Mouse (Mus musculus) olfactory bulb, adult 2 months (tissue): Measurements from ENCODE around the gene Pitpnb. TPM values are rescaled to one million over a fixed set of nuclear protein-coding genes. Genes with fewer than 3 reads are reported as not detected.

ENCODE experiments used
- H3K27ac ChIP-seq: fragments of 200-500 bp; 2 replicates; pipeline ENCODE4 v1.5.1; 2012; ENCODE audit warnings: low read depth, low read length; ENCODE audit not compliant: insufficient read depth
- H3K4me1 ChIP-seq: fragments of 200-500 bp; 2 replicates; pipeline ENCODE4 v1.6.1; 2012; ENCODE audit warnings: low read length; ENCODE audit not compliant: control insufficient read depth, insufficient read depth
- H3K4me3 ChIP-seq: fragments of 200-500 bp; 2 replicates; pipeline ENCODE4 v1.5.1; 2012; ENCODE audit warnings: mild to moderate bottlenecking, low read depth, low read length, moderate library complexity; ENCODE audit not compliant: insufficient read depth
- CTCF ChIP-seq: fragments of 200-500 bp; IDR thresholded peaks from 2 replicates; pipeline ENCODE4 v1.5.1; 2012; ENCODE audit warnings: low read depth, mild to moderate bottlenecking, low read length, moderate library complexity; ENCODE audit not compliant: insufficient read depth
- POLR2A ChIP-seq: fragments of 200-500 bp; IDR thresholded peaks from 2 replicates; pipeline ENCODE4 v1.6.1; 2012; ENCODE audit warnings: mild to moderate bottlenecking, low read depth, low read length, moderate library complexity; ENCODE audit not compliant: insufficient read depth
- WGBS: fragments of 180-500 bp; shearing (Covaris S2); methylation state at CpG from one replicate; pipeline ENCODE4 v1.1.7; 2018; 5-methylcytosine and 5-hydroxymethylcytosine counted together
- polyA plus RNA-seq: library from polyadenylated mRNA; stranded (reverse); fragments of >200 nt; gene quantifications from 2 replicates; pipeline ENCODE4 v1.2.4, GENCODE M21; 2012; ENCODE audit warnings: low replicate concordance; ENCODE audit not compliant: missing spikeins, insufficient read depth, insufficient read length

Pitpnb gene
- polyA plus RNA-seq, 1 experiment: not detected

DNA sequence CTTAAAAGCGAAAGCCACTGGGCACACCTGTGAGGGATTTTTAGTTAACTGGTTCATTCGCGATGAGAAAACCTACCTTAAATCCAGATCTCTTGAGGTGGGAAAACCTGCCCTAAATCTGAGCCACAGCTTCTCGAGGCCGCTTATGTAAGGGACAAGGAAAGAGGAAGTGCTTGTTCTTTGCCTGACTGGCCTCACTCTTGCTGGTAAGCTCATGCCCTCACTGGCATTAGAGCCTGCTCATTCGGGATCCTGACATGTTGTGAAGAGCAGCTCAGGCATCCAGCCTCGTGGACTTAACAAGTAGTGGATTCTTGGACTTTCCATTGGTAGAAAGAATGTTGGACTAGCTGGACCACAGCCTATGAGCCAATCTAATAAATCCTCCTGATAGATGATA, 28.8 kb upstream of the Pitpnb start:
- no peak overlapping the region for H3K4me3 ChIP-seq
- TF ChIP-seq POLR2A (no peak), CTCF (no peak)
- no peak overlapping the region for H3K27ac ChIP-seq
- 80% methylated on average over 7 of the region's 7 CpGs for WGBS
- no peaks in the 10 kb centered on the region for H3K4me1 ChIP-seq

- 94% methylated on average over 3 of the region's 3 CpGs for WGBS
- no peak overlapping the region for H3K27ac ChIP-seq
- H3K4me3 ChIP-seq: no peak overlapping the region
- no peaks in the 10 kb centered on the region for H3K4me1 ChIP-seq
- TF ChIP-seq CTCF: no peak
- no peak for TF ChIP-seq POLR2A
Measured at GRCm38 (mm10) chr5:111304730-111305129, 25.8 kb upstream of the Pitpnb start.

- TF ChIP-seq CTCF (no peak), POLR2A (no peak)
- Histone ChIP-seq H3K4me3 (no peak overlapping the region), H3K4me1 (no peaks in the 10 kb centered on the region), H3K27ac (no peak overlapping the region)
- 84% methylated on average over 6 of the region's 6 CpGs for WGBS
Measured at GRCm38 (mm10) chr5:111310185-111310584, 20.4 kb upstream of the Pitpnb start.

- Histone ChIP-seq H3K4me3 (no peak overlapping the region), H3K27ac (no peak overlapping the region)
Measured at GRCm38 (mm10) chr5:111313833-111314232, 16.7 kb upstream of the Pitpnb start.

DNA sequence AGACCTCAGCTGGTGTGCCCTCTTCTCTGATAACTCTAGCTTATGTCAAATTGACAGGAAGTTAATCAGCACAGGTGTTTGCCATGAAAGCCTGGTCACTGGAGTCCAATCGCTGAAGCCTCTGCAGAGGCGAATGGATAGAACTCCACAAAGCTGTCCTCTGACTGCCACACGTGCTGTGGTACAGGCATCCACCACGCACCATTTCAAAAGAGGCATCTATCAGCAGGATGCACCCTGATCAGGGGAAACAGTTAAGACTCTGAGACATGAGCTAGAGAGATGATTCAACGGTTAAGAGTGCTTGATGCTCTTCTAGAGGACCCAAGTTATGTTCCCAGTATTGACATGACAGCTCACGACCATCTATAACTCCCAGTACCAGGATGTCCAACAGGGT, 15.5 kb upstream of the Pitpnb start:
- Histone ChIP-seq H3K27ac (no peak overlapping the region), H3K4me1 (no peaks in the 10 kb centered on the region), H3K4me3 (no peak overlapping the region)
- WGBS: 96% methylated on average over 6 of the region's 6 CpGs
- no peak for TF ChIP-seq POLR2A
- no peak for TF ChIP-seq CTCF

More at GRCm38 (mm10) chr5:111313833-111314232, 16.7 kb upstream of the Pitpnb start:
- H3K4me1 ChIP-seq: no peaks in the 10 kb centered on the region
- no peak for TF ChIP-seq CTCF
- no peak for TF ChIP-seq POLR2A
- 88% methylated on average over 9 of the region's 9 CpGs for WGBS

DNA sequence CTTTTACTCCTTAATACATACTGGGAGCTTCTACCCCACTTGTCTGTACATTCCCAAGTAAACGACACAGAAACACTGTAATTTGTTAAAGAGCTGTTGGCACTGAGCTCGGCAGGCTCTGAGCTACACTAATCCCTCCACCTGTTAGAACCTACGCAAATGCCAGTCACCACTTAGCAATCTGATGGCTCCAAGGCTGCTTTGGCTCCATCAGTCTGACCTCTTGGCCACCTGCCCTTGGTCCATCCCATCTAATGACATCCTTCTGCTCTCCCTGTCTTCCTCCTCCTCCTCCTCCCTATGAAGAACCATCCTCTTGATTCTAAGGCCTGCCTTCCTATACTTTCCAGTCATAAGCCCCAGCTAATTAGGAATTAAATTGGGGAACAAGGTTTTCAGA, 13.0 kb upstream of the Pitpnb start:
- no peak for TF ChIP-seq CTCF
- no peak for TF ChIP-seq POLR2A
- no peak overlapping the region for H3K4me3 ChIP-seq
- no peaks in the 10 kb centered on the region for H3K4me1 ChIP-seq
- WGBS: 48% methylated on average over 3 of the region's 3 CpGs
- H3K27ac ChIP-seq: no peak overlapping the region

- Histone ChIP-seq H3K4me1 (no peaks in the 10 kb centered on the region), H3K27ac (no peak overlapping the region), H3K4me3 (no peak overlapping the region)
- WGBS: 47% methylated on average over 1 of the region's 1 CpGs
- no peak for TF ChIP-seq POLR2A
- TF ChIP-seq CTCF: no peak
Measured at GRCm38 (mm10) chr5:111318946-111319345, 11.6 kb upstream of the Pitpnb start.

- no peak for TF ChIP-seq POLR2A
- no peak for TF ChIP-seq CTCF
- WGBS: 23% methylated on average over 1 of the region's 1 CpGs
- Histone ChIP-seq H3K27ac (no peak overlapping the region), H3K4me1 (no peaks in the 10 kb centered on the region), H3K4me3 (no peak overlapping the region)
Measured at GRCm38 (mm10) chr5:111325813-111326212, 4.8 kb upstream of the Pitpnb start.

DNA sequence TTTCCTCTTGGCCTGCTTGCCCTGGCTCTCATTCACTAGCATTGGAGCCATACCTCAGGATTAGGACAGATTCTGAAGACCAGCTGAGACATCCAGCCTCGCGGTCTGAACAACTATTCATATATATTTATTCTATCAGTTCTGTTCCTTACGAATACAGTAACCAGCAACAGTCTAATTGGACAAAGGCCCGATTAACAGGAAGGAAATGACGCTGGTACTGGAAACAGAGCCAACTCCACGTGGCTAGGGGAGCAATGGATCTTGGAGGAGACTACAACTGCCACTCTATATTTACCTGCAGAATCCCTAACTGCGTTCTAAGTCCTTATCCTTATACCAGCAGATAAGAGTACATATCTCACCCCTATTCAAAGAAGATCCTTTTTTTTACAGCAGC, 3.1 kb upstream of the Pitpnb start:
- TF ChIP-seq POLR2A: no peak
- no peak for TF ChIP-seq CTCF
- Histone ChIP-seq H3K27ac (no peak overlapping the region), H3K4me1 (no peaks in the 10 kb centered on the region), H3K4me3 (no peak overlapping the region)
- WGBS: 85% methylated on average over 7 of the region's 7 CpGs

DNA sequence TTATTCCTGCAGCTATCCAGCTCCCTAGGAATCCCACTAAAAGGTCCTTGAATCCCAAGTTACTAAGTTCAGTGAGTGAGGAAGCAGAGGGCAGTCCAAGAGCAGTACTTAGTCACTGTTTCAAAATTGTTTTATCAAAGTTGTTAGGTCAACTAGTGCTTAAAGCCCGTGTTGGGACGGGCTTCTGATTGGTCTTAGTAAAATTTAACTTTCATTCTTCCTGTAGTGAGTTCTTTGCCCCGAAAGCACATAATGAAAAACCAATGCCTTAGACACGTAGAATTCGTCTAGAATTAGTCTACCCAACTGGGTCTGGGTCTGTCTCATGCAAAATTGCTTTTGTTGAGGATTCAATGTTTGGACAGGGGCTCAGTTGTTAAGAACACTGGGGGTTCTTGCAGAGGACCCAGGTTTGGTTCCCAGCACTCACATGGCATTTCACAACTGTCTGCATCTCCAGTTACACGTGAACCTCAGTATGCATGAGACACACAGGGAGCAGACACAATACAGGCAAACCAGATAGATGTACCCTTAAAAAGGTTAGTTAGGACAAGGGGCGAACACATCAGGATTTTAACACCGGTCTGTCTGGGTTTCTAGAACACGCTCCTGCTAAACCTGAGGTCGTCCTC, 664 bp upstream of the Pitpnb start:
- no peaks in the 10 kb centered on the region for H3K4me1 ChIP-seq
- TF ChIP-seq POLR2A (no peak), CTCF (no peak)
- WGBS: 20% methylated on average over 10 of the region's 10 CpGs
- peak overlapping the region; percentile 93 for H3K27ac ChIP-seq
- peak overlapping the region; percentile 68 for H3K4me3 ChIP-seq
